Mouse (Mus musculus) cerebellum, postnatal 36 days (tissue): ENCODE results near the gene Map3k10.

Experiments used
- DNase-seq, 2 experiments: peaks; one replicate each; pipeline ENCODE4 v3.0.0; 2021 to 2022; ENCODE audit warnings: mixed read lengths in 2 of 2

The Map3k10 gene

DNA sequence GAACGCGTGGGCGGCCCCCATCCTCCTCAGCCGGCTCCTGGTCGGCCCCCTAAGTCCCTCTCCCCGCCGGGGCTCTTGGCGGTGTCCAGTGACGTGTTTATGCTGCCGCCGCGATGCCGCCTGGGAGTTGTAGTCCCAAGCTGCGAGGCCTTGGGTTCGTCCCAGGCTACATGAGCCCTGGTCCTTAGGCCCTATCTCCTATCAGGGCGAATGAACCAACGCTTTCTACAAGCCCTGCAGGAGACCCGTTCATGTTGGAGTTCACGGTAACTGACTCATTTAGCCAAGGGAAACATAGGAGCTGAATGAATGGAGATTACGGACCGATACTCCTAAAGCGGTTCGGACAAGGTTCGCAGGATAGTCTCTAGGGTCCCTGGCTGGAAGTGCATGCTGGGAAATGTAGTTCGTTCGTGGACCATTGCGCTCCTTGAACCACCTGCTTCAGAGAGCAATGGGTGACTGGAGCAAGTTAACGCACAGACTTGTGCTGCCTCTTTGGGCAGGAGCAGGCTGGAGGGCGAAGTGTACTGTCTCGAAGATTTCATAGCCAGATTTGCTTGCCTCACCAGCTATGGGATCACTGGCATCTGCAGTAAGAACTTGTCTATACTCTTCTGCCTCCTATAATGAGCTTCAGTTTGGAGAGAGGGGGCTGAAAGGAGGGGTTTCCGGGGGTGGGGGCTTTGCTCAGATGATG lies at the start of gene Map3k10:
TSS of gene Map3k10 (minus strand) at position 77 of the 700 bp plus-strand sequence.
- DNase-seq = peak; percentile 94 to 97

DNA sequence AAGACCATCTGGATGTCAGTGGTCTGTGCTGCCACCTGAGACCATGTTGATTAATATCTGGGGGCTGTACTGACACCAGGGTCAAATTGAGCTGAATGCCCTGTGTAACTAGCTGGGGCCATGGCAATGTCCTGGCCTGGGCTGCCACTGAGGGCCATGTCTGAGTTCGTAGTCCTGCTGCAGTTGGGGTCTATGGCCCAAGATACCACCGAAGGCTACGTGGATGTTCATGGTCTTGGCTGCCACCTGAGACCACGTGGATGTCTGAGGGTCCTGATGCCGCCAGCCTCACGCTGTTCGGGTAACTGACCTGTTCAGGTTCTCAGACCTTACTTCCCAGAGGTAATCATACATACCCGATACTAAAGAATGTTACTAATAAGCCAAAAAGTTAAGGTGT lies 47.6 kb upstream of the Map3k10 start:
- DNase-seq = no peak

DNA sequence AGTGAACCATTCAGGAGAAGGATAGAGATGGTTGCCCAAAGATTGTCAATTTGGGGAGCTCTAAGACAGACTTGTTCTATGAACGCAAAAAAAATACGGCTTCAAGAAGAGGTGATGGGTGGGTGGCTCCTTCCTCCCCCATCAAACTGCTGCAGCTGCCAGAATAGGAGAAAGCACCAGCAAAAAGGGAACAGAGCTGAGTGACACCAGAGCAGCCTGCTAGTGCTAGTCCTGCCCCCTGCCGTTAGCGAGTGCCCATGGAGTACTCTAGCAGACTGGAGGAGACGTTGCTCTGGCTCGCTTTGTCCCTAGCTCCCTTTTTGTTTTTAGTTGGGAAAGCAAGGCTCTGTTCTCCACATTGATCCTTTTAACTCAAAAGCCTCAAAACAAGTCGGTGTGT lies 36.0 kb upstream of the Map3k10 start:
- DNase-seq = no peak

DNA sequence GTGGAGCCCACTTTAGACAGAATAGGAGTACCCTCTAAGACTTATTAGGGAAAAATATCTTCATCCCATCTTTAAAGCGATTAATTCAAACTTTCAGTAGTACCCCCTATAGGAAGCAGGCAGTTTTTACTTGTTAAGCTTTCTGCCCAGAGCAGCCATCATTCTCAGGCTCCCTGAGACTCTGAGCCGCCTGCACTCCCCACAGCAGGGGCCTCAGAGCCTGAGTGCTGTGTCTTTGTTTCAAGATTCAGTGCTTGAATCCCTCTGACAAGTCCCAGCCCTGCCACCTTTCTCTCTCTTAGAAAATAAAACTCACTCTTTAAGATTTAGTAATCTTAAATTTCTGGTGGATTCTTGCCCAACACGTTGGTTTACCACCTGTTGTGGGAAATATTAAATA lies 22.3 kb upstream of the Map3k10 start:
- no peak for DNase-seq

DNA sequence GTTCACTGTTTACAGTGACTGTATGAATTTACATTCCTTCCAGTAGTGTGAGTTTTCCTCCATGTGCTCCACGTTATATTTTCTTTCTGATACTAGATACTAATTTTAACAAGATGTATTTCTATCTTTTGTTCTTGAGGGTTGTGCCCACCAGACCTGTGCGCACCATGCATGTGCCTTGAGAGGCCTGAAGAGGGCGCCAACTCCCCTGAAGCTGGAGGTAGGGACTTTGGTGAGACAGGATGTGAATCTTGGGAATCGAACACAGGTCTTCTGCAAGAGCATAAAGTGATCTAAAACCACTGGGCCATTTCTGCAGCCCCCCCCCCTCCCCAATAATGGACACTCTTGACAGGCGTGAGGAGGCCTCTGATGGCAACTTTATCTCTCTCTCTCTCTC lies 16.7 kb upstream of the Map3k10 start:
- no peak for DNase-seq

DNA sequence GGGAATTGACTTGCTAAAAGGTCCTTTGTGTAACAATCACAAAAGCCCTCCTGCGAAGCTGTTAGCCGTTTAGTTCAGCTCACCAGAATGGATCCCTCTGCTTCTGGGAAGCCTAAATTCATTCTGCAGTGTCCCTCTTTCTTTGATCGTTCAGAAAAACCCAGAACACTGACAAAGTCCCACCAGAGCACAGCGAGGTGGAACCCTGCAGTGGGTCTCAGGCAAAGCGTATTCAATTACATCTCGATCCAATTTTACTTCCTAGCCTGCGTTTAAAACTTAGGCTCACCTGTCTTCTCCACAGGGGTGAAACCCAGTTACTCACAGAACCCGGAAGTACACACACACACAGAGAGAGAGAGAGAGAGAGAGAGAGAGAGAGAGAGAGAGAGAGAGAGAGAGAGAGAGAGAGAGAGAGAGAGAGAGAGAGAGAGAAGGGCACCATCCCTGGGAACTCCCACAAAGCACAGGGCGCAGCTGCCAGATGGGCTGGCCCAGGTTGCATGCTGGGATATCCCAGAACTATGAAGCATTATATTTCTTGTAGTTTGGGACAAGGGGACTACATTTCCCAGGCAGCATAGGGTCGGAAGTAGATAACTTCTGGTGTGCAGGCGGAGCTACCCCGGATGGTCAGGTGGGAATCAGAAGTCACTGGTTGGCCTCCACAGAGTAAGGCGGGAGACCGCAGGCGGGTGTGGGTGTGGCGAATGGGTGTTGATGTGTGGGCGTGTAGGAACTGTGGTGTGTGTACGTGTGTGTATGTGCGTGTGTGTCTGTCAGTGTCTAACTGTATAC lies 14.6 kb upstream of the Map3k10 start, which contains the start of gene Zfp607b:
TSS of gene Zfp607b (plus strand) at position 526 of the 798 bp plus-strand sequence.
- peak; percentile 90 to 91 for DNase-seq

- no peak for DNase-seq
Observed at GRCm38 (mm10) chr7:27688246-27688788, 13.9 kb upstream of the Map3k10 start.

DNA sequence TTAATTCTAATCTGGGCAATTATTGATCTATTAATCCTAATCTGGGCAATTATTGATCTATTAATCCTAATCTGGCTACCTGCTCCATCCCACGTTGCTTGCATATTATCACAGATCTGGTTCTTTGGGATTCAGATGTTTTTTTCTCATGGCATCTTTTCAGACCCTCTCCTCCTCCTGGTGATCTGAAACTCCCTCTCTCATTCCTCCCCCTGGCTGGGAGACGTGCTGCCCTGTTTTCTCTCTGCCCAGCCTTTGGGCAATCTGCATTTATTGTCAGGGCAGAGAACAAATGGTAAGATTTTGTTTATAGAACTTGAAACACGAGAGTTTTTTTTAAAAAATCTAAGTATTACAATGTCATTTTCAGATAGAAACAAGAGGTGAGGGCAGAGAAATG lies 13.4 kb upstream of the Map3k10 start:
- DNase-seq = no peak

- no peak for DNase-seq
Observed at GRCm38 (mm10) chr7:27687043-27687442, 12.6 kb upstream of the Map3k10 start.

GRCm38 (mm10) chr7:27685681-27686080 lies 11.3 kb upstream of the Map3k10 start:
- no peak for DNase-seq

- DNase-seq = no peak
Observed at GRCm38 (mm10) chr7:27685220-27685619, 10.8 kb upstream of the Map3k10 start.

DNA sequence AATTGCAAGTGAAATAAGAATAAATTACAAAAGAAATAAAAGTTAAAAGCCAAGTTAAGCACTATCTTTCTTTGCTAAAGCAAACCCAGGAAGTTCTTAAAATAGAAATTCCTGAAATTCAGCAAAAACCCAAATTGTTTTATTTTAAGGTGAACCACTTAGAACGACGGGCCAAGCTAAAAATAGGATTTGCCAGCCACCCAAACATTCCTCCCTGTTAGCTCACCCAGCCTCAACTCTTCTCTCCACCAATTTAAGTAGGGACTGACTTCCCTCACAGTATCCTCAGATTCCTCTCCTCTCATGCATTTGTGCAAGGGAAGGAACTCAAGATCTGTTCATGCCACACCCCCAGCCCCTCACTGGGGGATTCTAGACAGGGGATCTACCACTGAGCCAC lies 8.8 kb upstream of the Map3k10 start:
- DNase-seq = no peak

DNA sequence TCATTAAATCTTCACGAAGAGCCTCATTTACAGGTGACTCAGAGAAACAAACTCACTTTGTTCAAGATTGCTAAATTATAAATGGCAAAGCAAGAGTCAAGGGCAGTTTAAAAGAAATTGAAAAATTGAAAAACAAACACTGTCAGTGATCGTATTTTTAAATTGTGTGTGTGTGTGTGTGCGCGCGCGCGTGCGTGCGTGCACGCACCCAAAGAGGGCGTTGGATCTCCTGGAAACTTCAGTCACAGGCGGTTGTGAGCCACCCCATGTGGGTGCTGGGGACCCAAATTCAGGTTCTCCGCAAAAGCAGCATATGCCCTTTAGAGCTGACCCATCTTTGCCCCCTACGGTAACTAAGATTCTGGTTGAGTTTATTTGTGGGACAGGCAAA lies 819 bp upstream of the Map3k10 start:
- no peak for DNase-seq

GRCm38 (mm10) chr7:27674195-27674521 lies 240 bp downstream of the Map3k10 start:
- DNase-seq = no peak

- DNase-seq = peak in 1 of 2 experiments; percentile 36
Observed at GRCm38 (mm10) chr7:27673575-27674131, 745 bp downstream of the Map3k10 start.

DNA sequence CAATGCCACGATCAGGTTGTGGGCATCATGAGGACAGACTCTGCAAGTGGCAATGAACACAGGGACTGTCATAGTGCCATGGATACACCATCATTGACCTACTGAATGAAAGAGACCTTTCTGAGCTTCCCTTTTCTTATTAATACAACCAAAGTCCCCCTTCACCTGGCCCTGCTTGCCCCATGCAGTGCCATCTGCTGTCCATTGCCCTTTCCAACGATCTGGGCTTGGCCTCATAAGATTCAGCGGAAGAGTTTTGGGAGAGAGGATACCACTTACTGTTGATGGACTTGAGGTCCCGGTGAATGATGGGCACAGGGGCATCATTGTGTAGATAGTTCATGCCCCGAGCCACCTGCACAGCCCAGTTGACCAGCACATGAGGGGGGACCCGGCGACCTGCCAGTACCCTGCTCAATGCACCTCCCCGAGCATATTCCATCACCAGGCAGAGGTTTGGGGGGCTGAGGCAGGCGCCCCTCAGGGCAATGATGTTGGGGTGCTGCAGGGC lies 1.3 kb downstream of the Map3k10 start:
- peak in 1 of 2 experiments; percentile 48 for DNase-seq

DNA sequence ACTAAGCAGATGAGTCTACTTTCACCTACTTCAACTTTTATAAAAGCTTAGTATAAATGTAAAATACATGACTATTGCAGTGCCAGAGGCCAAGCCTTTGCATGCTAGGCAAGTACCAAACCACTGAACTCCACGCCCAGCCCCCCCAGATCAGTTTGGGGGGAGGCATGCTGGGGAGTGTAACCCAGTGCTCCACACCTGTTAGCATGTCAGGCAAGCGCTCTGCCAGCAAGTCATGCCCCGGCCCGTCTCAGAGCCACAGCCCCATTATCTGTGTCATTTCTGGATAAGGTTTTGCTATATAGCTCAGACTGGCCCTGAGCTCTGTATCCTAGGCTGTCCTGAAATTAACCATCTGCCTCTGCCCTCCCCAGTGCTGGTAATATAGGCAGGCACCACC lies 12.4 kb downstream of the Map3k10 start:
- DNase-seq = no peak

DNA sequence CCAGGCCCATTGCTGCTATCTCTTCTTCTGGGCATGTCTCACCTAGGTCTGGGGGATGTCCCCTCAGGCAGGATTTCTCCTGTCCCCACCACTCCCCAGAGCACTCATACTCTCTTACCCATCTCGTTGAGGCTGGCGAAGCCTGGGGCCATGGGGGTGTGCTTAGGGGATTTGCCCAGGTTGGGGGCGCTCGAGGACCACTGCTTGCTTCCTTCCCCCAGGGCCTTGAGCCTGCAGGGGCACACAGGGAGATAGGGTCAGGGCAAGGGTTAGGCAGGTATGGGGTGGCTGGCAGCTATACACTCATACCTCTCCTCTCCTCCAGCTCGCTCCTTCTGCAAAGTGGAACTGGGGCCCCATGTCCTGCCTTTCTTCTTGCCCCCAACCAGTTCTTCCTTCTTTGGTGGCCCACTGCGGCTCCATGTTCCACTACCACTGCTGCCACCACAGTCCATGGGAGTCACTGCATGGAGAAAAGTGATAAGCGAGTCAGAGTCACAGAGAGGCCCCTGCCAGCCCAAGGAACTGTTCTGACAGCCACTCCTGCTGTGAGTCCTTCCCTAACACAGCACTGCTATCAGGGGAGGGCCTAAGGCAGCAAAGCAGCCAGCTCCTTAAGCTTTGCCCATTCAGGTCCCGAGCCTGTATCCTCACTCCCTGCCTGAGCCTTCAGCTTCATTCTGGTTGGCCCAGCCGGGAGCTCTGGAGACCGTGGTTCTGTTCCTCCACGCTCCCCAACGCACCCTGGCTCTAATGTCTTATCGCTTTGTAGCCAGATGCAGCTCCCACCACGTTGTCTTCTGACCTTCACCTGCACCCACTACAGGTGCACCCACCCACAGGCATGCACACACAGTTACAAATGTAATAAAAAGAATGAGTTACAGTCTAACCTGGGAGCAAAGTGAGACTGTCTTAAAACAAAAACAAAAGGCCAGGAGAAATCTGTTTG lies 15.4 kb downstream of the Map3k10 start:
- no peak for DNase-seq

DNA sequence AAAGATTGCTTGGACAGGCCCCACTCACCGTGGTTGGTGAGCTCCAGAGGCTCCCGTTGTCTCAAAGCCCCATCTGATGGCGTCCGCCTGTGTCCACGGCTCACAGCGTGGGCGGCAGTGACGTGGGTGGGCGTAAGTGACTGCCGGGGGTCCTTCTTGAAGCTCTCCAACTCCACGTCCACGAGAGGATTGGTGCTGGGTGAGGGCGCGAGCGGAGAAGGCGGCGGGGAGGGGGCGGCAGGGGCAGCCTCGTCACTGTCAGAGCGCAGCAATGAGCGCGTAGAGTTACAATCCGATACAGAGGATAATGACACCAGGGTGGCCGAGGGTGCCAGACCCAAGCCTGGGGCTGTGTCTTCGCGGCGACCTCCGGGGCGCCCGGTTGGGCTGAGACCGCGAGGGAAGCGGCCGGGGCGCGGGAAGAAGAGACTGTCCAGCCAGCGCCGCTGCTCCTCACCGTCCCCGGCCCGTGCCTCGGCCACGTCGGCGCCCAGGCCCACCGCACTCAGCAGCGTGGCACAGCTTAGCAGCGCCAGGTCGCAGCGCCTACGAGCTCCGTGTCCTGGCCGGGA lies 16.5 kb downstream of the Map3k10 start:
- DNase-seq = peak in 1 of 2 experiments; percentile 39

DNA sequence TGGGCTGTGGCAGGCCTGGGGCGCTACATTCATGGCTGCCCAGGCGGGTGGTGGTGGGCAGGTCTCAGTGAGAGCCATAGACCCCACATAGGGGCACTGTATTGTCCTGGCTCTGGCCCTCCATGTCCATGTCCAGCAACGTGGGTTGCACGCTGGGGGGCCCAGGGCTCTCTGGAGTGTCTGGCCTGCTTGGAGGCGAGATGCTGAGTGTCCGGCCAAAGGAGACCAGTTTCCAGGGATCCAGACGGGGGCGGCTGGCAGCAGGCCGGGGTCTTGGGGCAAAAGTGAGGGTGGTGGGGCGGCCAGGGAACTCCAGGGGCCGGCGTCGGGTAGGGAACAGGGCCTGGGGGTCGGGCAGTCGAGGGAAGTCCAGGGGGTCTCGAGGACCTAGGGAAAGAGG lies 17.8 kb downstream of the Map3k10 start:
- no peak for DNase-seq

GRCm38 (mm10) chr7:27655545-27655944 lies 18.9 kb downstream of the Map3k10 start:
- no peak for DNase-seq
